Mouse (Mus musculus): ENCODE data around the gene Cfap54.

Cfap54 gene

GRCm38 (mm10) chr10:93097439-93097838 lies 16.0 kb upstream of the Cfap54 start:
- no peak for DNase-seq (ENCODE audit: low spot score)

DNA sequence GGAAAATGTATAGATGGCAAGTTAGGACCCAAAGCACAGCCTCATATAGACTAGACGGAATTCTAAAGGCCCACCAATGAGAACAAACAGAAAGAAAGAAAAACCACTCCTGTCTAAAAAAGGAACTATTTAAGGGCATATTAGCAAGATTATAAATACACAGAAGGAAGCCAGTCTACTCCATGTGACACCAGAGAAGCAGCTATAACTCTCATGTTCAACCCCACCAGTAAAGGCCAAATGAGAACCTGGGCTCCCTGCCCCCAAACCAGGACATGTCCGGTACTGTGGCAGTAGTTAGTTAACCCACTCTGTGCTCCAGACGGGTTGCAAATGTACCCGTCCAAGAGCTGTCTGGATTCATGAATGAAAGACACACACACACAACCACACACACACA lies 14.4 kb upstream of the Cfap54 start:
- DNase-seq (ENCODE audit: low spot score): no peak

DNA sequence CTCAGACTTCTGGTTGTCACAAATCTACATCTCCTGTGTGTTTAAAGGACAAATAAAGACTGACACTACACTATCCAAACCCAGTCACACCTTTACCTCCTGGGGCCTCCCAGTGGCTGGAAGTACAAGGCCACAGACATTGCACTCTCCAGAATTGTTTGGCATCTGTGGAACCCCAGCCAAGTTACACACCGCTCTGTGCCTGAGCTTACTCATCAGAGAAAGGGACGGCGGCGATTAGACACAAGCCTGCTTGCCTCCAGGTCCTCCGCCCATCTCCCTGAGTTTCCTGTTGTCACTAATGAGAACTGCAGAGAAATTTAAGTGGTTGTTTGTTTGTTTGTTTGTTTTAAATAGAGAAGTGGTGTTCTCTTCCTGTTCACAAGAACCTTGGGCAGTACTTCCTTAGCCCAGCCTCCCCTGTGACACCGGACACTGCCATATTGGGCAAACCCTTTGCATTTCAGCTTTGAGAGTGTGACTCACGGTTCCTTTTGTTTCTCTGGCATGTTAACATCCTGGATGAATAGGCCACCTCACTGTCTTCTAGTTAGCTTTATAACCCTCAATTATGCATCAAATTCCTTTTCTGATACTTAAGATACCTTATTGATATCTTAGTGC lies 13.7 kb upstream of the Cfap54 start:
- no peak for DNase-seq (ENCODE audit: low spot score)

GRCm38 (mm10) chr10:93091928-93092327 lies 10.5 kb upstream of the Cfap54 start:
- DNase-seq (ENCODE audit: low spot score): no peak

- DNase-seq (ENCODE audit: low spot score): no peak
These were observed 8.8 kb upstream of the Cfap54 start for GRCm38 (mm10) chr10:93090241-93090640.

GRCm38 (mm10) chr10:93088396-93089048 lies 7.1 kb upstream of the Cfap54 start:
- no peak for DNase-seq (ENCODE audit: low spot score)

GRCm38 (mm10) chr10:93087504-93087903 lies 6.1 kb upstream of the Cfap54 start:
- no peak for DNase-seq (ENCODE audit: low spot score)

DNA sequence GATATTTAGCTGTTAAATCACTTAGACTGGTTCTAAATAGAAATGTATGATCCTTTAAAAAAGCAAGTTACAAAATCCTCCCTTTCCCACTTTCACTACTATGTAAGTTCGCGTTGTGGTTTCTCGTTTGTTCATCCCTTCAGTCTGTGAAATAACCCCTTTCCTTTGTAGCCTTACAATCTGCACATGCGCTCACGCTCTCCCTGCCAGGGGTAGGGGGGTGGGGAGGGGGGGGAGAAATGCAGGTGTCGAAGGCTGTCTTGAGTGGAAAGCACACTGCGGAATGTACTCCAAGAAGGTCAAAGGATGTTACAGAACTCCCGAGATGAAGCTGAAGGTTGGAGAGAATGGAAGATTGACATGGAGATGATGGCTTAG lies 2.5 kb upstream of the Cfap54 start:
- no peak for DNase-seq (ENCODE audit: low spot score)

DNA sequence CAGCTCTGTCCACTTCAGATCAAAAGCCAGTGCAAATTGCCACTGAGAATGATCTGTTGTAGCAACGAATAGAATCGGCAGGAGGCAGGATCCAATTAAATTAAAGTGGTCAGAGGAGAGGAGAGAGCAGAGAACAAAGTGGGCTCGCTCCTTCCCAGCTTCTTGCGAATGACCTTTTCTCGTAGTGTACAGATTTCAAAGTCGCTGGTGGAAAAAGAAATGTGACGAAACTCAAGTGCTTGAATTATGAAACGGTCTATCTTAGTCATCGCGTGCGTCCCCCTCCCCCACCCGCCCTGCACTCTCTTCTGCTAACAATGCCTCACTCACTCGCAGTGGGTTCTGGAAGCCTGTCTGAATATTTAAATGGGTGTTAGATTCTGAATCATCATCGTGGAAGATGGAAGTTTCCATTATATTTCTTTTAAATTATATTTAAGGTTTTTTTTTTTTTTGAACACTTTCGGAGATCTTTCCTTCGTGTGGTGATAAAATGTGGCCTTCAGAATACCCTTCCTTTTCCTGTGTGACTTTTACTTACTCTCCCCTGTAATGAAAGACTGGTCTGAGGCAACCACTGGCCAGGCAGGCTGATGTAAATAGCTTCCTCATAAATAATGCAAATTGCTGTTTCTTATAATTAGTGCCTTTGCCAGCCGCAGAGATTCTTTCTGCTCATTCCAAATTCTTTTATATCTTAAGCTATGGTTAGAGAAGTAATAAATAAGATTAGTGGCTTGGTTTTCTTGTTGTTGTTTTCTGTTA lies 2.0 kb upstream of the Cfap54 start:
- DNase-seq (ENCODE audit: low spot score): no peak

DNA sequence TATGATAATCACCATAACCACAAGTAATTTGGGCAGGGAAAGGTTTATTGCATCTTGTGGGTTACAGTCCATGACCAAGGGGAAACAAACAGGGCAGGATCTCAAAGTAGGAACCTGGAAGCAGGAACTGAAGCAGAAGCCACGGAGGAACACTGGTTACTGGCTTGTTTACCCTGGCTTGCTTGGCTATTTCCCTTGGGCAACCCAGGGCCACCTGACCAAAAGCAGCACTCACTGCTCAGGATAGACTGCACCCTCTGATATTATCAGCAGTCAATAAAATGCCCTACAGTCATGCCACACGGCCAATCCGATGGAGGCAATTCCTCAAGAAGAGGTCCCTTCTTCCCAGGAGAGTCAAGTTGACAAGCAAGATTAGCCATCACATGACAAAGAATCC lies 1.9 kb downstream of the Cfap54 start:
- DNase-seq (ENCODE audit: low spot score): no peak

DNA sequence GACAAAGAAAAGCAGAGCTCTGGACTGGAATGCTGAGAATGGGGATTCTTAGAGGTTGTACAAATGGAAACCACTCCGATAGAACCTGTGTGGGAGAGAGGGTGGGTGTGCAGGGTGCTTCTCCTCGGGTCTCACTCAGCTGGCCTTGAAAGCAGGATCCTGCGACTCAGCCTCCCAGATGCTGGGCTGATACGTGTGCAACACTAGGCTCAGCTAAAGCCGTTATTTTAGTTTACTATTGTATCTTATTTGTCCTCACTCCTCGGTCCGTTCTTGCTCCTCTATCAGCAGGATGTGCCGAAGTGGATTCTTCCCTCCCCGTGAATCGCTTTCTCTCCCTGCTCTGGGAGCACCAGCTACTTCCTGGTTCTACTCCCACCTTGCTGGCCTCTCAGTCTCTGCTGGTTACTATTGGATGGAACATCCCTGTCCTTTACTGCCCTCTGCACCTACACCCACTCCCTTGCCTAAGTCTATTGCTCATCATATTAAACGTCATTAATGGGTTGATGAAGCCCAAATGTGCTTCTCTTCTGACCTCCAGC lies 3.4 kb downstream of the Cfap54 start:
- no peak for DNase-seq (ENCODE audit: low spot score)

DNA sequence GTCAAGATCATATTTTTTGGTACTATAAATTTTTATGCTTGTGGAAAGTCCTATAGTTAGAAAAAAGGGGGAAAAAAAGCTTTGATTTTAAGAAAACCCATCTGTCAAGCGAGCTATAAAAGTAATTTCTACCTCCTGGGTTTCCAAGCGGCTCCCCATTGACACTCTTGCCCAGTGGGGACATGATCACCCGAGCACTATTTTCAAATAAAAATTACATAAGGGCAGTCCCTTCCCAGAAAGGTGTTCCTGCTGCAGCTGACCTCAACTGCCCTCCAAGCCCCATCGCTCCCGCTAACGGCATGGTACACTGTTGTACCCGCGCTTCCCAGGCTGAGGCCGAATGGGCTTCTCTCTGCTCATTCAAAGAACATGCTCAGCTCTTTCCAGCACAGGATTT lies 5.0 kb downstream of the Cfap54 start:
- DNase-seq (ENCODE audit: low spot score): no peak

DNA sequence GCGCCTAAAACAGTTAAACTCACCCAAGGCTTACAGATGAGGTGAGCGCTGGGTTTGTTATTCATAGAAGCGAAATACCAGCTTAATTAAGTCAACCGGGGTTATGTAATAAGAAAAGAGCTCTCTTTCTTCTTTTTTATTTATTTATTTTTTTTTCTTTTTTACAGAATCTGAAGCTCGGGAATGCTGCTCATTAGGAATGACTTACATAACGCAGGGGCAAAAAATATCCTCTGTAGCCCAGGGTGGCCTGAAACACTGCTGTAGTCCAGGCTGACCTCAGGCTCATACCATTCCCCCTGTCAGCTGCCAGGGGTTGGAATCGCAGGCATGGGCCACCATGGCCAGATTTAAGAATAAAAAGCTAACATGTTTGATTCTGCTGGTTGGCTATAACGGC lies 5.6 kb downstream of the Cfap54 start:
- no peak for DNase-seq (ENCODE audit: low spot score)

GRCm38 (mm10) chr10:93072769-93073168 lies 8.6 kb downstream of the Cfap54 start:
- no peak for DNase-seq (ENCODE audit: low spot score)

- no peak for DNase-seq (ENCODE audit: low spot score)
These were observed 9.7 kb downstream of the Cfap54 start for GRCm38 (mm10) chr10:93071753-93072152.

- peak; percentile 77 for DNase-seq (ENCODE audit: low spot score)
These were observed 11.1 kb downstream of the Cfap54 start for GRCm38 (mm10) chr10:93070121-93070898.

DNA sequence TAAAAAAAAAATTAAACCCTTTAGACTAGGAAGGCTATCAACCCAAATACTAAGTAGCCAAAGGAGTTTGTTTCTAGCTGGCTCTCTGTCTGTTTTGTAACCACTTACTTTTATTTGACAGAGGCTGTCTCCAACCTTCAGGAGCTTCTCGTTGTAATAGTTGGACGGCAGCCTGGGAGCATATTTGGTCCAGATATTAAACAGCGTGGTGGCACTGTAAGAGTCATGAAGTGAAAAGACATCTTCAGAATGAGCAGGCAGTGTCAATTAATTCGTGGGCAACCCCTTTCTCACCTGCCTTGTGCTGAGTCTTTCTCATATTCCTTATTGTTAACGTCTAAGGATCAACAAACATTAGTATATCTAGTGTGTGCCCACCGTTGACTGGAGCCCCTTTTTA lies 11.7 kb downstream of the Cfap54 start:
- DNase-seq (ENCODE audit: low spot score): no peak

DNA sequence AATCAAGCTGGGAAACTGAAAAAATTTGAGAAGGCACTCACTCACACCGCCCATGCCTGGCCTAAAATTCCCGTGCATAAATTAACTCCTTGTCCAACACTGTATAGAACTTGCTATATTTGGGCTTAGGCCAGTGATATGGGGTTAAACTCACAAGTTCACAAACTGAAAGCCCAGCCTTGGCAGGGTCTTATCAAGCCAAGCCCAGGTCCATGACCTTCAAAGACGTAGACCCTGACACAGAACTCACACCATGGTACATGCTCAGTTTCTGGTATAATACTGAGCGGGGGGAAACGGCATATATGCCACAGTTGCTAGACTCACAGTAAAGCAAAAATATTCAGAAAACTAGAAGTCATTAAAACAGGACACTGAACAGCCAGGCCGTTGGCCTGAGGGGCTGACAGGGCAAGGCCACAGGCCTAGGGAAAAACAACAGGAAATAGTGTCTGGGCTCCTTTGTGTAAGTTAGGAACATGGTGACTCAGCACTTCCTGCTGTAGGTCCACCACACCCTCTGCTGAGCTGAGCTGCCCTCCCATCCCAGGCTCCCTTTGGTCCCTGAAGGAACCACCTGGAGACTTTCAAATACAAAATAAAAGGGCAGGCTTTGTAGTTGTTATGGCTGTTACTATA lies 12.3 kb downstream of the Cfap54 start:
- peak; percentile 72 for DNase-seq (ENCODE audit: low spot score)

DNA sequence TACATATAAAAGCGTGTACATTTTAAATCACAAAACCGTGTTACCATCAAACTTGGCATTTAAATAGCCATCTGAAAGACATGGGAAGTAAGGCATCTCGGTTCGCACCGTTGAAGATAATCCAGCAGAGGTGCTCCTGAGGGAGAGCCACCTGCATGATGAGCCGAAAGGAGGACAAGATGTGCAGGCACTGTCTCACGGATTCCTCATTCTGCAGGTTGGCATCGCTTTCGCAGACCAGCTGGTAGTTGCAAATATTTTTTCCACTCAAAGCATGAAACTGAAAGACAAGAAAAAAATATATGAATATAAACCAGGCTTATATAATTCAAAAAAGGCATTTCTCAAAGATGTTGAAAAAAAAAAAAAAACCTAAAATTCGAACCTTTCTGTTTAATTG lies 16.4 kb downstream of the Cfap54 start:
- no peak for DNase-seq (ENCODE audit: low spot score)

DNA sequence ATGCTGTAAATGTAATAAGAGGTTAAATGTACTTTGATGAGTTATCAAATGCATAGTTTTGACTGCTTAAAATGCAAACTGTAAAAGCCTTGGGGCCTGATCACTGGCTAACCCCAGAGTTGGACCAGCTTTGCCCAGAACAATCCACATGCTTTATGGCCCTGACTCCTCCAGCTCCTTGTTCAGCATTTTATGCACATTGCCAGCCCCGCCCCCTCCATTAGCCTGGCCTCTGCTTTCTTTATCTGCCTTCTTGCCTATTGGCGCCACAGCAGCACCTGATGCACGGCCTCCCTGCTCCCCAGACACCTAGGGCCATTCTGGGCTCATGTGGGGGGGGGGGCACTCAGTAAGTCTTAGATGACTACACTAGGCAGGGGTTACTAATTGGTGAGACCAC lies 17.8 kb downstream of the Cfap54 start:
- peak; percentile 68 for DNase-seq (ENCODE audit: low spot score)

DNA sequence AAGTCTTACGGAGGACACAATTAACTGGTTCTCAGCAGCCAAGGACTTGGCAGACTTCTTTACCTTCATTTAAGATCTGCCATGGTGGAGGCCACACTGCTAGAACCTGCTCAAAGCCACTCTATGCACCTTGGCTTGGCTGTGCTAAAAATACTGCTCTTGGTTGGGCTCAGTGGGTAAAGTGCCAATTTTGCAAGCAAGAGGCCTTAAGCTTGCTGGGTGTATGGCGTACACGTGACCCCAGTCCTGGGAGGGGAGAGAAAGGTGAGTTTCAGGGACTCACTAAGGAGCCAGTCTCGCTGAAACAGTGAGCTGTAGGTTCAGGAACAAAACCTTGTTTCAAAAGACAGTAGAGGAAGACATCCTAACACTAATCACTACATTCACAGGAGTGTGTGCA lies 19.0 kb downstream of the Cfap54 start:
- no peak for DNase-seq (ENCODE audit: low spot score)

- no peak for DNase-seq (ENCODE audit: low spot score)
These were observed 27.6 kb downstream of the Cfap54 start for GRCm38 (mm10) chr10:93053867-93054266.

Data from c-Kit-positive CD71-positive TER-119-positive erythroid progenitor cells, embryonic 14.5 days (primary cell).